16 mouse cellular contexts compared by ENCODE assay signal in the genomic region with DNA sequence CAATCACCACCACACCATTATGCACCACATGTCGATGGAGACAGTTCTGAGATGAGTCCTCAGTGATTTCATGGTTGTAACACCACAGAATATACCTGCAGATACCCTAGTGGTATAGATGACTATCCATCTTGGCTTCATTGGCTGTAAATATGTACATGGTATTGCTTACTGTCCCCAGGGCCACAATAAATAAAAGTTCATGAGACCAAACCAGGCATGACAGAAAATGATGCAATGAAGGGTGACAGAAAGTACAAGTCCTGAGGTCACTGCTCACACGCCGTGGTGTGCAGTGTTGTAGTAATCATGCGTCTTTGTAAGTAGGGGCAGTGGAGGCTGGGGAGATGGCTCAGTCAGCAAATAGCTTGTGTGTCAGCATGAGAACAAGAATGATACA.
"Had no signal": no experiment of that assay in that cellular context is flagged by ENCODE, and none has a peak within 500 bp of the region (broad histone marks: within the 10 kb centered on the region; RNA-seq: fewer than 3 reads in every experiment).

No protein-coding gene starts in this region.

- H3K27me3 ChIP-seq: neural tube, embryonic 13.5 days; neural tube, embryonic 15.5 days; stomach, embryonic 15.5 days had no signal

- H3K4me3 ChIP-seq: neural tube, embryonic 13.5 days; neural tube, embryonic 15.5 days; stomach, embryonic 15.5 days had no signal

- H3K27ac ChIP-seq: neural tube, embryonic 13.5 days; neural tube, embryonic 15.5 days; stomach, embryonic 15.5 days; stomach, postnatal 0 days had no signal

- H3K9me3 ChIP-seq: neural tube, embryonic 15.5 days; stomach, embryonic 15.5 days had no signal

- H3K36me3 ChIP-seq: neural tube, embryonic 15.5 days; stomach, embryonic 15.5 days had no signal

- H3K4me1 ChIP-seq: neural tube, embryonic 15.5 days; stomach, embryonic 15.5 days had no signal

- H3K9ac ChIP-seq: neural tube, embryonic 13.5 days; neural tube, embryonic 15.5 days; stomach, embryonic 15.5 days had no signal

- DNase-seq: retina, postnatal 1 day; right cerebral cortex, adult 18-20 months; right cerebral cortex, postnatal 14 days; right cerebral cortex, postnatal 25 days; right cerebral cortex, postnatal 4 days; spleen, adult 18-20 months; thymus, adult 18-20 months; thymus, adult 2 months; thymus, postnatal 14 days; thymus, postnatal 25 days; thymus, postnatal 36 days; thymus, postnatal 4 days had no signal

- H3K4me2 ChIP-seq: neural tube, embryonic 13.5 days; neural tube, embryonic 15.5 days; stomach, embryonic 15.5 days had no signal
